Mouse (Mus musculus) testis, postnatal 14 days (tissue): ENCODE data around the gene Rdh16f1.
"Not testable (repeated sequence)": the region's sequence is repeated elsewhere in the genome, so short reads cannot be mapped to it uniquely, and the experiment has no call there.

Experiments
- DNase-seq: peaks from one replicate; pipeline ENCODE4 v3.0.0; 2021; ENCODE audit warnings: low spot score

Gene Rdh16f1

DNA sequence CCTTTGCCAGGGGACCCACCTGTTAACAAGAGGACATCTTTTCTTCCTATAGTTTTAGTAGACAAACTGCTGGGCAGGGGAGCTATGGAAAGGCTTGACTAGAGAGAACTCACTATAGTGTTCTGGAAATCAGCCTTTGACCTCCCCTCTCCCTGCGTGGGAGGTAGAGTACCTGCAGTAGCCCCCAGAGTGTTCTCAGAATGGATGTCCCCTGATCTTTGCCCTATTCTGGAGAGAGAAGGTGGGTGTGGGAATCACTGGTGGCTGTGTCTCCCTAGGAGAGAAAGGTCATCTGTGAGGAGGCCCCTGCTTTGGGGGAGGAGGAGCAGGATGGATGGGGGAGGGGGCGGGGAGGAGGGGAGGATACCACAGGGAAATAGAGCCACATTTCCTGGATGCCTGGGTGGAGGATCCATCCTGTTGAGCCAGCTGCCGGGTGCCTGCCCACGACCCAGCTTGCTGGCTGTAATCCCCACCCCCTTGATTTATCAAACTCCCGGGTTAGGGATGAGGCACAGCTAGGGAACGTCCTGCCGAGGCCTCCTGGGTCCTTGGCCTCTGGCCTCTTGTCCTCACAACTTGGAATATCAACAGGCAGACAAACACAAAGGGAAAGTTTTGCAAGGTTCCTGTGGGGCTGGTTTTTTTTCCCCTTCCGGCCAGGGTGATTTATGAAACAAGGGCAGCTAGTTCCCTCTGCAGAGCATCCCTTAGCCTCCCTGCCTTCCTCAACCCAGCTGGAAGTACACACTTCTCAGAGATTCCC lies 10.6 kb upstream of the Rdh16f1 start:
- DNase-seq = peak; percentile 71

DNA sequence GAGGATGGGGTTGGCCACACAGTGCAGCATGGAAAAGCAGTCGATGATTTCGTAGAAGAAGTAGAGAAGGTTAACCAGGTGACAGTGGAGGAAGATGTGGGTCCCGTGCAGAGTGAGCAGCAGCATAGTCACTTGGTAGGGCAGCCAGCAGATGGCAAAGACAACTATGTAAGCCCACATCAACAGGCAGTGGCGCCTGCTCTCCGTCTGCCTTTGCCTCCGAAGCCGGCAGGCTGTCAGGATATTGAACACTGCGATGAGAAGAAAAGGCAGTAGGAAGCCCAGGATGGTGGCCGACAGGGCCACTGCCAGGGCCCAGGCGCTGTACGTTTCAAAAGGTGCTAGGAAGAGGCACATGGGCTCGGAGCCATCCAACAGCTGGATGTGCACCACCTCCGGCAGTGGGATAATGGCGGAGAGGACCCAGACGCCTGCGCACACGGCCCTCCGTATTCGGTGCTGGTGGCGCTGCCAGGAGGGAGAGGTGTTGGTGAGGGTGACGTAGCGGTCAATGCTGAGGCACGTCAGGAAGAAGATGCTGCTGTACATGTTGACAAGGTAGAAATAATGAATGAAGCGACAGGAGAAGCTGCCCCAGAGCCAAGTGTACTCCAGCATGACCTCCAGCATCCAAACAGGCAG lies 9.3 kb upstream of the Rdh16f1 start:
- no peak for DNase-seq

DNA sequence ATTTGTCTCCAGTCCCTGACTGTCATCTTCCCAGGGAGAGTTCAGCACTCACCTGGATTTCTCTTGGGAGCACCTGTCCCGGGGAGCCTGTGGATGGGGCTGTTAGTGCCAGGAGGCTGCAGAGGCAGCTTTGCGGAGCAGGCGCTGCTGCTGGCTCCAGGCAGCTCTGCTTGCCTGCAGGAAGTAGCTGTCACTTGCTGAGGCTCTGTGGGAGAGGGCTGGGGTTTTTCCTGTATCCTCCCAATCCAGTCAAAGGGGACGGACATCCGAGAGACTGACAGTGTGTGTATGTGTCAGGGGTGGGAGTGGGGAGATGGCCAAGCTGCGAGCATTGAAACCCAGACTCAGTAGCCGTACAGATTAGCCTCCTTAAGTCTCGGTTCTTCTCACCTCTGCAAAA lies 8.0 kb upstream of the Rdh16f1 start, which contains the start of gene Gpr182:
Gene Gpr182, minus strand, starts transcription at position 185 of the 400 bp plus-strand sequence.
- no peak for DNase-seq

DNA sequence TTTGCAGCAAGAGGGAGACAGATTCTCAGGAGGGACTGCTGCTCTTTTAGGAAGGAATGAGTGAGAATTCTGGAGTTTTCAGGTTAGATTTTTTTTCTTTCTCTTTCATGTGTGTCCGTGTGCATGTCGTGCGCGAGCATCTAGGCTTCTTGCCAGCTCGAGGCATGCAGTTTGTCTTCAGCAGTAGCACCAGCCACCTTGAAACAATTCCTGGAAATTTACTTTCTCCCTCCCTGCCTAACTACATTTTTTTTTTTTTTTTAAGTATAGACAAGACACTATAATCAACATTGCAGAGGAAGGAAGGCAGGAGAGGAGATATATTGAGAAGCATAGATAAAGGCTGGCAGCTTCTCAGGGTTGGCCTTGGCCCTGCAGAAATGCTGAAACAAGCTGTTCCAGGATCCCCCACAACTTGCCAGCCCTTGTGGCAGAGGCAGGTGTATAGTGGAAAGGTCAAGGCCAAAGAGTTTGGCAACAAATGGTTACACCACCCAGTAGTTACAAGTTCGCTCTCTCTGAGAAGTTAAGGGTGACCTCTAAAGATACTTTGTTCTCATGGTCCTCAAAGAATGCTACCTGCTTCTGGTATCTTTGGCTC lies 4.9 kb upstream of the Rdh16f1 start:
- DNase-seq = peak; percentile 86

DNA sequence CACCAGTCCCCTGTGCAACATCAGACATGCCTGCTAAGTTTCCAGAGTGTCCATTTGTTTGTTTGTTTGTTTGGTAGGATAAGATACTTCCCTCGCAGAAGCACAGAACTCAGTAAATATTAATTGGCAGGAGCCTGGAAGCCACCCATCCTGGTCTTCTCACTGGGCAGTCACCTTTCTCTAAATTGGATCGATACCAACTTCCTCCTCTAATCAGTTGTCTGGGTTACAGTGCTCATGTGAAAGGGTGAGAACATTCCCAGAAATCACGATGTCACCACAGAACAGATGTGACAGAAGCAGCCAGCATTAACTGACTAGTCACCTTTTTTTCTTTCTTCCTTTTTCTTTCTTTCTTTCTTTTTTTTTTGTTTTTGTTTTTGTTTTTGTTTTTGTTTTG lies 4.3 kb upstream of the Rdh16f1 start:
- no peak for DNase-seq

DNA sequence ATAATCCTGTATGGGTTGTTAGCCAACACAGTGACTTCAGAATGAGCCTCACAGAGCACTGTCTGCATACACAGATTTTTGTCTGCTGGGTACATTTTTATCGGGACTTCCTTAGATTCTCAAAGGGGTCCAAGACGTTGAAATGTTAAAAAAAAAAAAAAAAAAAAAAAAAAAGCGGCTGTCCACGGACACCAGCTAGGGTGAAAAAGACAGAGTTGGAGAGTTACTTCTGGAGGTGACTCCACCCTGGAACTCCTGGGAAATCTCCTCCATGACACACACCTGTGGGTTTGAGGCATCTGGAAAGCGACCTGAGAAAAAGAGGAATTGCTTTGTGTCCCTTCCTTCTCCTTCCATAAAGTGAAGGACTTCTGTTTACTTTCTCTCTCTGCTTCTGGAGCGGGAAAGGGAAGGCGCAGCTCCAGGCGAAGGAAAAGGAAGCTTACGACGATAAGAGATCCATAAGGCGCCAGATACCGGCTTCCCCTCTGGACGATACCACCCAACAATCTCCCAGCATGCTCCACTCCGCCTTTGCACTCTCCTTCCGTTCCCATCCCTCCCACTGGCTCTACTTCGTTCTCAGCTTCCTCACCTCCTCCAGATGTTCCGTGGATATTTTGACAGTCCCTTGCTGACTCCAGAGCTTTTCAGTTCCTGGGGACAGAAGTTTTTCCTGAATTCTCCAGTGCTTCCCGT lies 3.7 kb upstream of the Rdh16f1 start:
- no peak for DNase-seq

DNA sequence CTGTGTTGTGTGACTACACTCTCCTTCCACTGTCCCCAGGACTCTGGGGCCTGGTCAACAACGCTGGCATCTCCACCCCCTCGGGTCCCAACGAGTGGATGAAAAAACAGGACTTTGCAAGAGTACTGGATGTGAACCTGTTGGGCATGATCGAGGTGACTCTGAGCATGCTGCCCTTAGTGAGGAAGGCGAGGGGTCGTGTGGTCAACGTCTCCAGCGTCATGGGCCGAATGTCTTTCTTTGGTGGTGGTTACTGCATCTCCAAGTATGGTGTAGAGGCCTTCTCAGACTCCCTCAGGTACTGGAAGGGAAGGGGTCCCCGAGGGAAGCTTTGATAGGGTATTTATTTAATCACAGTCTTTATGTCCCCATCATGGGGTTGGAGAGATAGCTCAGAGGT lies 3.3 kb downstream of the Rdh16f1 start:
- DNase-seq = not testable (repeated sequence)

DNA sequence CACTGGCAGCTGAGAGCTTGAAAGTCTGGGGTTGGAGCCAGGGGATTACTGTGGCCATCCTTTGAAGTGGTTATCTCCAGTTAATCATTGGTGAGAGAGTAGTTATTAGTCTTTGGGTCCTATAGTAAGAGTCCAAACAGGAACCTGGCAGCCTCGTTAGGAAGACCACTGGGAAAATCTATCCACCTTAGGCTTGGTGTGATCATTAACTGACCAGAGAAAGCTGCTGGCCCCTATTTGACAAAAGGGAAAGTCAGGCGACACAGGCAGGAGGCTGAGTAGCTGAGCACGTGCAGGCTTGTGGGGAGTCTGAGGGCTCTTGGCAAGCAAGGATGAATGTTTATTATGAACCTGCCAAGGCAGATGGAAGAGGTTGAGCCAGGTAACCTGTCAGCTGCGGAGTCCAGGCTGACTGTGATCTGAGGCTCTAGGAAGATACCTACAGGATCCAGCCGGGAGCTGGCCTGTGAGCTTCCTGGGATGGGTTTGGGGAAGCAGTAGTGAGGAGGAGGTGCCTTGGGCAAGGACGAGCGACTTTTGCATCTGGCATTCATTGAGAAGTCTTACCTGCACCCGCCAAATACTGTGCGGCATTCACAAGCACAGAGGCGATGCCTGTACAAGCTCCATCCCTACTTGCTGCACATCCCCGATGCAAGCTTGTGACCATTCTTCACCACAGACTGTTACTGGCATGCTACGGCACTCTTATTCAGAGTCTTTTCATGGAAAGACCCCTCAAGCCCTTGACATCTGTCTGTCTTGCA lies 4.5 kb downstream of the Rdh16f1 start:
- DNase-seq = no peak

DNA sequence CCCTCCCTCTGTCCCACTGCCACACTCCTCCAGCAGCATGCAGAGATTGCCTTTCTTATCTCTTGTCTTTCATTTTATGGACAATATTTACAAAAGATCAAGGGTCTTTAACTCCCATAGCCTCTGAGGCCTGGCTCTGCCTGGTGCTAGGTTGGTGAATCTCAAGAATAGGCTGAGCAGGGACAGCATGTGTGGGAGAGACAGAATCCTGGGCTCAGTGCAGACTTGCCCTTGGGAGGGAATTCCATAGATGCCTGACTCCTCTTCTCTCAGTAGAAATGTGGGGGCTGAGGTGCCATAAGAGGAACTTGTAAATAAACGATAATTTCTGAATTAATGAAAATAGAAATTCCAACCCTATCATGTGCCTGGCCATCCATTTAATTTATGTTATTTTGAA lies 7.0 kb downstream of the Rdh16f1 start:
- no peak for DNase-seq

DNA sequence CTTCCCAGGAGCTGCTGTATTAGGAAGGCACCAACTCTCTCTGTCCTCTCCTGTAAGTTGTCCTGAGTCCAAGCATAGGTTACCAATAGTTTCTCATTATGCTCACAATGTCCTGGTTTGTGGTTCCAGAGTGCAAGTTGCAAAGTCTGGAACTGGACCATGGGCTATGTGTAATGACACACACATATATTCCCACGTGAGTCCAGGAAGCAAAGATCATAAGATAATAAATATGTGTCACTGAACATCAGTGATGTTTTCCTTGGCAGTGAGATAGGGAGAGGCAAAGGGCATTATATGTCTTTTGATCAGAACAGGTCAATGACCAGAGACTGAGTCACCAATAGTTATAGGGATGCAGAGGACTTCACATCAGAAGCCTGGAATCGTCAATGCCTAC lies 16.4 kb downstream of the Rdh16f1 start, which contains the start of gene Rdh9:
Gene Rdh9, plus strand, starts transcription at position 376 of the 400 bp plus-strand sequence.
- no peak for DNase-seq

DNA sequence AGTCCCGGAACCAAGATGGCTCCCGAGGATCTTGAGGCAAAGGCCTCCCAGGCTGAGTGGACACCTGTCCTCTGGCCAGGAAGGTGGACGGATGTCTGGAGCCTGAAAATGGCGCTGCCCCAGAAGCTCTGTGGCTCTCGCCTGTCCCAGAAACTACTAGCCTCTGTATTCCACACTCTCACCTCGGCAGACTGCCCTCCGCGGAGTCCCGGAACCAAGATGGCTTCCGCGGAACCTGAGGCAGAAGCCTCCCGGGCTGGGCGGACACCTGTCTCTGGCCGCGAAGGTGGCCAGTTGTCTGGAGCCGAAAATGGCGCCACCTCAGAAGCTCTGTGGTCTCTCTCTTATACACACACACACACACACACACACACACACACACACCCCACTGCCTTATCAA lies 22.7 kb downstream of the Rdh16f1 start:
- not testable (repeated sequence) for DNase-seq

DNA sequence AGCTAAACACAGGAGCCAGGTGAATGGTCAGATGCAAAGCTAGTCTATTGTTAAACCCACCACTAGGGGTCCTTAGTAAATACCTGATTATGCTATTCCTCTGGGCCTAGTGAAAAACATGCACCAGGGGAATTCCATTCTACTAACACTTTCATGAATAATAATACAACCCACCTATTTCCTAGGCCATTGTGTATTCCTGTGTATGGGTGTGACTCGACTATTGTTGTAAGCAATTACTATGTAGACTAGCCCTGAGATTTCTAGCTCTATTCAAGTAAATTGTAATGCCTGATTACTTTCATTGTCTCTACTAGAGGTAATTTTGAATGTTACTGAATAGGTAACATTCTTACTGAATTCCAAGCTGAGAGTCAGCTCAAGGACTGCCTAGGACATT lies 25.8 kb downstream of the Rdh16f1 start:
- DNase-seq = not testable (repeated sequence)

DNA sequence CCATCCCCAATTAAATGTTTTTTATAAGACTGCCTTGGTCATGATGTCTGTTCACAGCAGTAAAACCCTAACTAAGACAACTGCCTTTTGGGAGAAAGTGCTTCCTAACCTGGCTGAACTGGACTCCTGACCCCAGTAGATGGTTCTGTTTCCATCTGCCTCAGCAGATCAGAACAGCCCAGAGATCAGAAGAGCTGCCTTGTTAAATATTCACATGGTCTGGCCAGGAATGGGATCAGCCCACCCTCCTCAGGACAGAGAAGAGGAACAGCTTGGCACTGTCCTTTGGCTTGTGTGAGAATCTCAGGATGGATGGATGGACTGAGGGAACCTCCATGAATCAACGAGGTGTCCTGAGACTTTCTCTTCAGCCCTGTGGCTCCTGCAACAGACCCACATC lies 39.7 kb downstream of the Rdh16f1 start:
- DNase-seq = no peak

DNA sequence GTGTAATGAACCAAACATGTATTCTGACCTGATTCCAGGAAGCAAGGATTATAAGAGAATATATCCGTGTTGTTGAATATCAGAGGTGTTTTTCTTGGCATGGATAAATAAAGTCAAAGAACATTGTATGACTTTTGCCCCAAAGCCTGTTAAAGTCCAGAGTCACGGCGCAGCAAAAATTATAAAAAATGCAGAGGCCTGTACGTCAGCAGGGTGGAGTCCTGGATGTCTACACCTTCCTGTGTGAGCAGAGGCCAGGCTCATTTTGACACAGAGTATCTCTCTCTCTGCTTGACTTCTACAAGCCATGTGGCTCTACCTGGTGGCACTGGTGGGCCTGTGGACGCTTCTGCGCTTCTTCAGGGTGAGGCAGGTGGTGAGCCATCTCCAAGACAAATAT lies 41.3 kb downstream of the Rdh16f1 start, which contains the start of gene Rdh16:
Gene Rdh16, plus strand, starts transcription at position 262 of the 400 bp plus-strand sequence.
- no peak for DNase-seq

DNA sequence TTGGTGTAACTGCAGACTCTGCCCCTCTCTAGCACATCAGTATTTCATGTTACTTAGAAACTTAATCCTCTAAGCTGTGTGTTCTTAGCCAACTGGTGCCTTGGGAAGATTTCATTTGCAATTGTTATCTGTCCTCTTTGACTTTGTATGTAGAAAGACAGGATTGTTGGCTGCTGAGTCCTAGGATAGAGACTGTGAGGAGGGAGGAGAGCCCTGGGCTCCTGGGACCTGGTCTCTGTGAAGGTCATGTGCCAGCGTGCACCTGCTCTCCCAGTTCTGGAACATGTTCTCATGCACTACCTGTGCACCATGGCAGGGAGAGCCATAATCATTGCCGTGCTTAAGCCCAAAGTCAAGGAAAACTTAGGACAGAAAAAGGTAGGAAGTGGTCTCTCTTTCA lies 42.0 kb downstream of the Rdh16f1 start:
- no peak for DNase-seq

DNA sequence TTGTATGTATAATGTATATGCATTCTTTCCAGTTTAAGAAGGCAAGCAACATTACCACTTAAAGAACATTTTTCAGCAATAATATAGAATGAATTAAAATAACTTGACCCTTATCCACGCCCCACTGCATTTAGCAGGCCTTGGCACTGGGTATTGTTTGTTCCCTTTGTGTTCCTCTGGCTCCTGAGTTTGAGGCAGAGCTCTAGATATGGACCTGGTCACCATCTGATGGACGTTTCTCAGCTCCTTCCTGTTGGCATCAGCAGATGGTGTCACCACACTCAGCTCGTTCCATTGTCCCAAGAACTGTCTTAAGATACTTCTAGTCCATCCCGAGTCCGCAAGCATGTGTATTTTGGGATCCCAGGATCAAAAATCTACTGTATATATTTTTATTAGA lies 42.6 kb downstream of the Rdh16f1 start:
- no peak for DNase-seq

DNA sequence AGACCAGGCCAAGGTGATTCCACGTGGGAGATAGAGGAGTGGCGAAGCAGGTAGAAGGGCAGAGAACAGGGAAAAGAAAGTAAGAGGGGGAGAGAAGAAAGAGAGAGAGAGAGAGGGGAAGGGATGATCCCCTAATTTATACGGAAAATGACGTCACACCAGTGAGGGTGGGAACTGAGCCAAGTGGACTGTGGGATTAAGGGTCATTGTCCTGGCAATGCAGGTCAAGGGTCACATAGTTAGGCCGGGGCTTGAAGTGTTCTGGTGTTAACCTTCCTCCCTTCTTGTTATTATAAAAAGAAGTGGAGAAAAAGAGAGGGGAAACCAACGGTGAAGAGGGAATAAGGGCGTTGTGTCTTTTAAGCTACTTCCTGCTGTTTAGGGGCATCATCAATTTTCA lies 44.8 kb downstream of the Rdh16f1 start:
- DNase-seq = no peak

DNA sequence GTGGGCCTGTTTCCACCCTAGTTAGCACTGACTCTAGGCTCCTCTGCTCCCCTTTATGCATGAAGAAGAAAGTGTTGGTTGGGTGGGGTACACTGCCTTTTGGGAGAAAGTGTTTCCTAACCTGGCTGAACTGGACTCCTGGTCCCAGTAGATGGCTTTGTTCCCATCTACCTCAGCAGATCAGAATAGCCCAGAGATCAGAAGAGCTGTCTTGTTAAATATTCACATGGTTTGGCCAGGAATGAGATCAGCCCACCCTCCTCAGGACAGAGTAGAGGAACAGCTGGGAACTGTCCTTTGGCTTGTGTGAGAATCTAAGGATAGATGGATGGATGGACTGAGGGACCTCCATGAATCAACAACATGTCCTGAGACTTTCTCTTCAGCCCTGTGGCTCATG lies 56.3 kb downstream of the Rdh16f1 start:
- no peak for DNase-seq

DNA sequence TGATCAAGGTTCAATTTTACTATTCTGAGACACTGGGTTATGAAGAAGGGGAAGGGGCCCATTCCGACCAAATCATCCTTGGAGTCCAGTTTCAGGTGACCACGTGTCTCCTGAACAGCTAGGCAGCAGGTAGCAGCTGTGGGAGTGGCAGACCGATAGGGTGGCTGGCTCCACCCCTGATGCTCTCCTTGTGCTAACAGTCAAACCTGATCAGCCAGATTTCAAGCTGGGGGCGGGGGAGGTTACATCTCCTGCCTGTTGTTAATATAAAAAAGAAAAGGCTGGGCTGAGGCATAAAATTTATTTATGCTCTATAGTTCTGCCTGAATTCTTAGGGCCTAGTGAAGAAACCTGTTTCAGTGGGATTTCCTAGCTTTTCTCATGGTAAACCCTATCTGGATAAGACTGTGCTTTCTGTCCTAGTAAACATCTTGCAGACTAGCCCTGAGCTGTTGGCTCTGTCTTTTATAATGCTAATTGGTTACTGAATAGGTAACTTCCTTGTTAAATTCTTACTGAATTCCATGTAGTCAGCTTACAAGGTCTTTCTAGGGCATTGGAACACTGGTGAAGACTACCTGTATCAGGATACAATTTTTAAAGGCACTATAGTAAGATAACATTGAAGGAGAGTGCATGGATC lies 57.8 kb downstream of the Rdh16f1 start:
- DNase-seq = not testable (repeated sequence)

DNA sequence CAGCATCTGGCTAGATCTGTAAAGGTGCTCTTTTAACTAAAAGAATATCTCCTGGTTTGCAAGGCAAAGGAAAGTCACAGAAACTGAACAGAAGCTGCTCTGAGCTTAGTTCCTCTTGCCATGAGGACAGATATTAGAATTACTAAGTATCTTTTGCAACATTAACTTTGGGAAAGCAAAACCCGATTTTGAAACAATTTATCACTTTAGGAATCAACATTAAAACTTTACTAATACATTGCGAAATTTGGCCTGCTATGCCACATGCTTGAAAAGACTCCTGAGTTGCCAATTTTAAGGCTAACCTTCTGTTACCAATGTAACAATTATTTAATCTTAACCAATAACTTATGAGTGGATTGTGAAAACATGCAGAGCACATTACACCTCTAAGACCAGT lies 62.2 kb downstream of the Rdh16f1 start:
- not testable (repeated sequence) for DNase-seq

DNA sequence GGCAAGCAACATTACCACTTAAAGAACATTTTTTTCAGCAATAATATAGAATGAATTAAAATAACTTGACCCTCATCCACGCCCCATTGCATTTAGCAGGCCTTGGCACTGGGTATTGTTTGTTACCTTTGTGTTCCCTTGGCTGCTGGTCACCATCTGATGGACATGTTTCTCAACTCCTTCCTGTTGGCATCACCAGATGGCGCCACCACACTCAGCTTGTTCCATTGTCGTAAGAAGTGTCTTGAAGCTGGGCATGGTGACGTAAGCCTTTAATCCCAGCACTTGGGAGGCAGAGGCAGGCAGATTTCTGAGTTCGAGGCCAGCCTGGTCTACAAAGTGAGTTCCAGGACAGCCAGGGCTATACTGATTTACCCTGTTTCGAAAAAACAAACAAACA lies 65.8 kb downstream of the Rdh16f1 start:
- peak; percentile 18 for DNase-seq
